Mouse (Mus musculus): ENCODE measurements at regions not wholly inside any gene's neighbourhood (a gene's known extent, or its start where the extent isn't known, plus 50 kb on each side); places are given as distances from the start of the nearest gene placed in this dataset.
A peak's percentile ranks its signal among the peaks of the same experiment; 100 is the strongest.

DNA sequence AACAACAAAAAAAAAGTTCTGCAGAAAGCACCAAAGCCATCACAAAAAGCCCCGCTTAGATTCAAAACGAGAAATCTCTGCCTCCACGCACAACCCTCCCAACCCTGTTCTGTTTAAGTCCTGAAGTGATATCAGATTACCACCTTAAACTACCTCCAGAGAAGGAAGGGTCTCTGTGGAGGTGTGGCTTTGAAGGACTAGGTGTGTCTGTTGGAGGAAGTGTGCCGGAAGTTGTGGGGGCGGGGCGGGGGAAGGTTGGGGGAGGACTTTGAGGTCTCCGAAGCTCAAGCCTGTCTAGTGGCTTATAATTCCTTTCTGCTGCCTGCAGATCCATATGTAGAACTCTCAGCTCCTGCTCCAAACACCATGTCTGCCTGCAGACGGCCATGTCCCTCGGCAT lies 173.6 kb downstream of the Mreg start:
- no peak for DNase-seq (ENCODE audit: low spot score)

DNA sequence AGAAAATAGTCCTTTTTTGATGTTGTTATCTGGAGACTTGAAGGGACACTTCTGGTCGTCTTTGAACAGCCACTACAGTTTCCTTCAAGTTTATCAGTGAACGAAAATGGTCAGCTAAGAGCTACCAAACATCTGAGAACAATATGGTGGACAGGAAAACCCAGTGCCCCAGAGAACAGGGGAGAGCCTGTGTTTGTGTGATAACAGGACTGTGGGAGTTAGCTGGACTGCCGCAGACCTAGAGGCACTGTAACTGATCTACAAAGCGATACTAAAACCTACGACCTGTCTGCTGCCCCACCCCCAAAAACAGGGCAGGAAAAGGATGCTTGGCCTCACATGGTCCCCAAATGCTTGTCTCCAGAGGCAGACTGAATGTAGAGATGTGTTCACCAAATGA lies 175.5 kb downstream of the Mreg start:
- DNase-seq (ENCODE audit: low spot score) = no peak

DNA sequence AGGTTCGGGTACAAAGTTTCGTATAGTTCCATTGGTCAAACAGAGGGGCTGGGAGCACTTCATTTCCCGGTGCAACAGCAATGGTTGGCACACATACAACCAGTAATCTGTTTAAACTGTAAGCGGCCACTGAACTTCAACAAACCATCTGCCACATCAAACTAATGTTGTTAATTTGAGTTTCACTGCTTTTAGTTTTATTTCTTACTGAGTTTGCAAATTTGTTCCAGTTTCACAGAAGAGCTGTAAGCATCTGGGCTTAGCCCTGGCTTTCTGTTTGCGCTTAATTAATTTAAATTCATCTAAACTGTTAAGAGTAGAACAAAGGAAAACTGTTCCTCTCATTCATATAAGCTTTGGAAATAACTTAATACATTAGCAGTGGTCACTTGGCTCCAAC lies 176.0 kb downstream of the Mreg start:
- no peak for DNase-seq (ENCODE audit: low spot score)

DNA sequence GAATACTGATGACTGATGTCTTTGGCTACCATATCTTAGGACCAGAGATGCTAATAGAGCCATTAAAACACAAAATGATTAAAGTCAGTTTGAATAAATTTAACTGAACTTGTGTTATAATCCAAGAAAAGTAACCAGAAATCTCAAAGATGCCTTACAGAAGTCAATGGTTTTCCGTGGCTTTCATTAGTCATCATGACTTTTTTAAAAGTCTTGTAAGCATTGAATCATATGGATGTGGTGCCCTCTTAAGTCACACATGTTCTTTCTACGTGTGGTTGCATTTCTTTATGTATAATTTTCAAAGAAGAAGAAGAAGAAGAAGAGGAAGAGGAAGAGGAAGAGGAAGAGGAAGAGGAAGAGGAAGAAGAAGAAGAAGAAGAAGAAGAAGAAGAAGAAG lies 178.2 kb downstream of the Mreg start:
- DNase-seq (ENCODE audit: low spot score) = no peak

DNA sequence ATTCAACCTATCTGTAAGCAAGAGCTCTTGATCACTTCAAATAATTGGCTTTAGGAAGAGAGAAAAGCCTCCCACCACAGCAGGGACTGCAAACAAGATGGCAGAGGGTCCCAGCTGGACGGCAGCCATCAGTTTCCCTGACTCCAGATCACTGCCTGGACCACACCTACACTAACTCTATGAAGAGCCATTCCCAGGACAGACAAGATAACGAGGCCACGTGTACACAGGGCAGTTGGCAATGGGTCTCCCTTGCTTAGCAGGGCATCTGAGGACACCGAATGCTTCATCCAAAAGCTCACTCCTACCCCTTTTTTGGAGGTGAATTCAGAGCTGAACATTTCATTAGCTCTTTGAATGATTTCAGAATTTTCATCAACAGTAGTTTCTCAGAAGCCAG lies 179.9 kb downstream of the Mreg start:
- DNase-seq (ENCODE audit: low spot score) = no peak

DNA sequence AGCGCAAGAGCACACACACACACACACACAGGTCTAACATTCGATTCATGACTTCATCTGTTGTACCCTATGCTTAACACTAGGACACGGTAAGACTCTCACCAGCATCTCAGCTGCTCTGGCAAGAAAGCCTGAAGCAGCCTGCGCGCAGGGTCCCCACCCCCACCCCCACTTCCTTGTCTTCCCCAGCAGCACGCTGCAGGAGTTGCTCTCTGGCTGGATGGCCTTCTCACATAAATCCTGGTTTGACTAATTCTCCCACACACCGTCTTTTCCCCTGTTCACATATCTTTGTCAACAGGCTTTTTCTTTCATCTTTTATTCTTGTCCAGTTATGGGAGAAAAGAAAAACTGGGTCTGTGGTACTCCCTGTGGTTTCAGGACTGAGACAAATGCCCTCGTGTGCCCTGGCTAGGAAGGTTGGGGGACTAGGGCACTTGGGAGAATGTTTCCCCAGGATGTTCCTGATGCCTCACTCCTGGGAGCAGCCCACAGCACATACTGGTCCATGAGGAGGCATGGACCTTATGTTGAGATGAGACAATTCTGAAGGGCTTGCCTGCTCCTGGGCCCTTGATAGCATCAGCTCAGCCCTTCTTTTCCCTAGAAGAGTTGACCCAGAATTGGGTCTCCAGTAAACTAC lies 181.2 kb downstream of the Mreg start:
- no peak for DNase-seq (ENCODE audit: low spot score)

DNA sequence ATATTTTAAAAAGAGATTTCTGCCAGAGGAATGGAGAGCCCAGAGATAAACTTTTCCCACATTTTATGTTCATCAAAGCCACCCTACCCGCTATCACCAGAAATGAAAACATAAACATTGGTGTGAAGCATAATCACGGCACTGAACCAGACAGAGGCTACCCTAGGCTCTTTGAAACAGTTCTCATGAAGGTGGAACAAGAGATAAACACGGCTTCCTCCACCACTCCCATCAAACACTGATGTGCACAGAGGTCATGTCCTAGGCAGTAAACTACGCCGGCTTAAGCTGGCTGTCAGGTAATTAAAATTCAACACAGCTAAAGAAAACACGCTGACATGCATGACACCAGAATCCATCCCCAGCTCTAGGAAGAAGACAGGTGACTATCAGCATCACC lies 182.5 kb downstream of the Mreg start:
- no peak for DNase-seq (ENCODE audit: low spot score)

DNA sequence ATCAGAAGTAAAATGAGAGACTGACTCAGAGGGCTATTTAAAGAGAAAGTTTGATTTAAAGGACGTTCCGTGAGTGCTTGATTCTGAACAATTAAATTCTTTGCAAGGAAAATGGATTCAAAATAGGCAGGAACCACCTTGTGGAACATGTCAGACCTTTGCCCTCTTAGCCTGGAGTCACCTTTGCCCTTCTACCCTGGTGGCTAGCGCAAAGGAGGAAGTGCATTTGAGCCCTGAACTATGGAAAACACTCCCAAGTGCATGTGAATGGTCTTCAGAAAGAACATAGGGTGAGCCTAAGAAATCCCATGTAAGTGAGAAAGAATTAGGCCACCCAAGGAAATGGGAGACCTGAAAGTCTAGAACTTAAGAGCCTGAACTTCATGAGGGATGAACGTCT lies 185.2 kb downstream of the Mreg start:
- no peak for DNase-seq (ENCODE audit: low spot score)

DNA sequence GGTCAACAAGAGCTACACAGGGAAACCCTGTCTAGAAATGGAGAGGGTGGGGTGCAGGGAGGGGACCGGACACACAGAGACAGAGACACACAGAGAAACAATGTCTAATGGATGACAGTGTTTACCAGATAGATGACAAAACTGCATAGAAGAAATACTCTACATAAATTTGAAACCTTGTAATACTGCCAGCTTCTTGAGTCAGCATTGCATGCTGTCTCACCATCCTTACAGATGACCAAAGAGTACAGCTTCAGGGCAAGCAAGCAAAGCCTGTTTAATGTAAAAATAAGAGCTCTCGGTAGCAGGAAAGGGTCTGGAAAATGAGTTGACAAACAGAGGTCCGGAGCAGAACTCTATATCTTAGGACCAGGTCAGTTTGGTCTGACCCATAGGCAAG lies 189.5 kb downstream of the Mreg start:
- DNase-seq (ENCODE audit: low spot score) = no peak

DNA sequence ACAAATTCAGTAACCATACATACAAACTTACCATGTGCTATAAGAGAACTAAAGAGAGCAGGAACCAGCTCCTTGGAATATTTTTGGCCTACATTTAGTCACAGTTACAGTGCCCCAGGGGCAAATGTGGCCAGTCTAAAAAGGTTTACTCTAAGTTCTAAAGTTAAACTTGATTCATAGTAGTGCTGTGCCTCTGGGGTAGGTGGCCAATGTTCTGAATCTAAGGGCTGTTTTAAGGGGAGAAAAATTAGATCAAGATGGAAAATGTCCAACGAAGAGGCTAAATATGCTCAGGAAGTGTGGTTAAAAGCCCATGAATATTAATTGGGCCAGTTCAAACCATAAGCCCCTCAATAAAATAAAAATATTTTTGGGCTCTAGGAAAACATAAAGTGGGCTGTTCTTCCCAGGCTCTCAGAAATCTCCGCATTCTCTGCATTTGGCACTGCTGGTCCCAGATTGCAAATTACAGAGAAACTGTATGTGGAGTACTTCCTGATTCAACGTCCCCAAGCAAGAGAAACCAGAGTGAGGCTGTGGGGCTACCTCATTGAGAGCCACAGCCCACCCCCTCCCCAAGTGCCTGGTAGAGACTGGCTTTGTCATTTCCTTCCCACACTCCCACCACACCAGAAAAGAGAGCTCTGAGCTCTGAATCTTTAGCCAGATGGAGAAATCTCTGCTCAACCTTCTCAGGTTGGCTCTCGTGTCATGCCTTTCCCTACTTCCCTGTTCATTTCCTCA lies 193.5 kb downstream of the Mreg start:
- no peak for DNase-seq (ENCODE audit: low spot score)

DNA sequence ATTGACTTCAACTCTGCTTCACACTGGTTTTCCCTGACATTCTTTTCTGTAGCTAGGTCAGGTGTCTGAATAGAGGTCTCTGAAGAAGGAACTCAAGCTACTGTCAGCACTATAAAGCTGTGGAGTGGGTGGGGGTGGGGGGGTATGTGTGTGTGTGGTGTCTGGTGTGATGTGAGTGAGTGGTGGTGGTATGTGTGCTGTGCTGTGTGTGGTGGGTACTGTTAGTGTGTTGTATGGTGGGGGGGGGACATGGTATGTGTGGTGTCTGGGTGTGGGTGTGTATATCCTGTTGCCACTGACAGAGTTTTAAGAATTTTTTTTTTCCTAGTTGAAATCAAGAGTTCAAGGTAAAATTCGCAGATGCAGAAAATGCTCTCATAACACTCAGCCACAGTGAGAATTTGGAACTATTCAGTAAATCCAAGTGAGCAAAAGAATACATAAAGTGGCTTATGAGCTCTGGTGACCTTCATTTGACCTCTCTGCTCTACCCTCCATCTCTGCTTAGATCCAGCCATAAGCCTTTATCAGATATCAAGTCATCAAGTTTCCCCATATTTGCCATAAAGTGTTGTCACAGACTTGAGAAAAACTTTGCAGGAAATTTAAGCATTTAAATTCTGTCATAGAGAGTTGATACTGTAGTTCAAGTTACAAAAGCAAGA lies 194.2 kb downstream of the Mreg start:
- DNase-seq (ENCODE audit: low spot score) = no peak

DNA sequence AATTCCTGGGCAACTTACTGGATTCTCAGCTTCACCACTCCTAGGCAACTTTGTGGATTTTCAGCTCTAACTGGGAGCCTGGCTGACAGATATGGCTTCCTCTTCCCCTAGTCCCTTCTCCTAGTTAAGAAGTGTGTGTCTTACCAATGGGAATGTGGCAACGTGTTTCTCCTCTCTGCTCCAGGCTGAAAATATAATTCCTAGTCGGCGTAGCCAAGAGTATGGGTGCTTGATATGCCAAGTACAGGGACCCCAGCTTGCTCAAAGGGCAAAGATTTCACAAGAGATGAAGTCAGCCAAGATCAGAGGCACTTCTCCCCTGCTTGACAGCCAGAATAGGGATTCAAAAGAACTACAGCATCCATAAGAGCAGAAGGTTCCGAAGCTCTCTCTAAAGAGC lies 196.6 kb downstream of the Mreg start:
- no peak for DNase-seq (ENCODE audit: low spot score)

DNA sequence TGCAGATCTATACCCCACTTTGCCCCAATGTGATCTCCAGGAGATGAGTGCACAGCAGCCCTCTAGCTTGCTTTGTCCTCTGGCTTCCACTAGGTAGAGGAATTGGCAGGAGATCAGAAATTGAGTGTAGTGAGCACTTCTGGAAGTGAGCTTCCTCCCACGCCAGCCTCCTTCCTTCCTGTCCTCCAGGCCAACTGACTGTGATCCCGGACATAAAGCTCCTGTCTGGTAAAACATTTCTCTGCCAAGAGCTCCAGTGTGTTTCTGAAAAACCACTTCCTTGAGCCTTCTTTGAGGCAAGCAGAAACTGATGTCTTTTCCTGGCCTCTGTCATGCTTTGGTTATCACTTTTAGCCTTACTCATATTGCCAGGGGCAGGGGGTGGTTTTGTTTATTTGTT lies 197.5 kb downstream of the Mreg start:
- DNase-seq (ENCODE audit: low spot score) = peak; percentile 43

DNA sequence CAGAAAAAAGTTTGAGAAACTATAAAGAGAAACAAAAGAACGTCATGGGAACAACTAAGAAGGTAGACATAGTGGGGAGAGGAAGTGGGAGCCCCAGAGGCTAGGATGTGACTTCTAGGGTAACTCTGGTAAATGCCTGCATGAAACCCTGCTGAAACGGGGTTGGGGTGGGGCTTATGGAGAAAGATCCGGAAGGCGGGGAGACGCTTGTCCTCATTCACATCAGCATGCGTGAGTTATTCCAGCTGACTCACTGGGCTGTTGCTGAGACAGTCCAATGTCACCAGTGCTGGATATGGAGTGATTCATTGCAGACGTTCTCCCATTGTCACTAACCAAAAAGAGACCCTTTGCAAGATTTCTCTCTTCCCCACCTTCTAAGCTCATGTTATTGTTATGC lies 198.2 kb downstream of the Mreg start:
- DNase-seq (ENCODE audit: low spot score) = no peak

DNA sequence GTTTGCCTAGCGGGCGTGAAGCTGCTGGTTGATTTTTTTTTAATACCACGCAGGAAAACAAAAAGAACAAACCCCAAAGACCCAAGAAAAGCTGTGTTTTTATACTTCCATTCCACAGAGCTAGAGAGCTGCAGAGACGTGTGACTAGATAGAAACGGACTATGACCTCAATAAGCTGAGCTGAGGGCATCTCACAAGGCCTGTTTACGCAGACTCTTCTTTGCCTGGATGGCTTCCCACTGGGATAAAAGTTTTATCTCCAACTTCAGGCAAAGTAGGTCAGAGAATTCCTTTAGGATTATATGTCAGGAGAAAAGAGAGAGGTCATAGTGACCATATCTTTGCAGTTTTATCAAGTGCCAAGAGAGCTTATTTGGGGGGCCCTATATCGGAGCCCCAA lies 199.4 kb downstream of the Mreg start:
- DNase-seq (ENCODE audit: low spot score) = no peak

DNA sequence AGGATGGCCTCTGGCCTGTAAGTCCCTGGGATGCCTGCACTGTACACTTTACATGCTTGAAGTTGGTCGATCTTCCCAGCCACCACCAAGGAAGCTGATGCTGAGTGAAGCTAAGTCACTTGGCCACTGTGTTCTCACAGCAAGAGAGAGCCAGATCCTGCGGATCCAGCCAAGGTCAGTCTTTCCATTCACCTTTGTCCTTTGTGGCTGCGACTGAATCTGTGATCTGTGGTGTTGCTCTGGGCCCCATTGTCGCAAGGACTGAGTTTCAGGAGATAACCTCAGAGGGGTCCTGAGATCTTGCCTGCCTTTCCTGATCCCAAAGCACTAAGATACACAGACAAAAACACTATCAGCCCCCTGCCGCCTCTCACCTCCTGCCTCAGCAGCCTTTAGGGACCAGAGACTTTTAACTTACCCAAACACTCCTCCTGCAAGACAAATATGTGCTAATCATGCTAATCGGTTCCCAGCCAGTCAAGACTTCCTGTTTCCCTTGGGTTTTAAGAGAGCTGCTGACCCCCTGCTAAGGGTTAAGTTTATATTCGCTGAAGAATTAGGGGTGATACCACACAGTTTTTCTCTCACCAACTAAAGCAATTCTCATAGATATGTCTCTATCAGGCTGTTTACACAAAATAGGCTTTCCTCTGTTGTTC lies 202.7 kb downstream of the Mreg start:
- no peak for DNase-seq (ENCODE audit: low spot score)

DNA sequence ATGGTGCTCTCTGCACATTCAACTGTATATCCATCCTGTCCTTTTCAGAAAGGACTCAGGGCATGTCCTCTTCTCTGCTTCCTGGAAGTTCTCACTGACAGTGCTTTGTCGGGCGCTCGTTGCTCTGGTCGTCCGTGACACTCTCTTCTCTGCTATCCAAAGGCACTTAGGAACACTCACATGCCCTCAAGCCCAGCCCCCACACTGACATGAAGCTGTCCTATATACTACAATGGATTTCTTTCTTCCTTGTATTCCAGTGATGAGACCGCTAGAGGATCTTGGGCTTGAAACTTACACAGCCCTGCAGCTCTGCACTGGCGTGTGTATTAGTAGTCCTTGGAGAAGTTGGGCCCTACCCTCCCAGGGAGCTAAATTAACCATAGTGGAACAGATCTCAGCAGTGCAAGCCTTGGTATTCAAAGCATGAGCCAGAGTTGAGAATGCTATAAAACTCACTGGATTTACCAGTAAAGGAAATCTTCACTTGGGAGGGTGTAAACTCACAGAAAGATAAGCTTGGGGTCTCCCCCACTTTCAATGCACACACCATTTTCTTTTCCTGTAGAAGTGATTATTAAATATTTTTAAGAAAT lies 205.3 kb downstream of the Mreg start:
- DNase-seq (ENCODE audit: low spot score) = no peak

DNA sequence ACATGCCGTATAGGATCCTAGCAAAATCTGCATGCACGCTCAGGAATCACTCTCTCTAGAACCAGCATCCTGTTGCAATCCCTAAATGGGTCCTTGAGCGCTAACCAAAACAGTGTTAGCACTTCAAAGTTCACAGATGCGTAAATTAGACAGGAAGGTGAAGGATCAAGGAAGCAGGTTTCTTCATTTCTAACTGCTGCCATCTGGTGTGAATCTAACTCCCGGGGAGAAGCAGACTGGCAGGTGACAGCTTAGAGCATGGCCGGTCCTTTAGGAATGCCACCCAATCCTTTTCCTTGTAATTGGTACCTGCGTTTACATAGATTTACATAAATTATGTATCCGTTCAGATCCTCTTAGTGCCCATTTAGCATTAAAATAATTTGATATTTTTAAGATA lies 206.2 kb downstream of the Mreg start:
- no peak for DNase-seq (ENCODE audit: low spot score)

DNA sequence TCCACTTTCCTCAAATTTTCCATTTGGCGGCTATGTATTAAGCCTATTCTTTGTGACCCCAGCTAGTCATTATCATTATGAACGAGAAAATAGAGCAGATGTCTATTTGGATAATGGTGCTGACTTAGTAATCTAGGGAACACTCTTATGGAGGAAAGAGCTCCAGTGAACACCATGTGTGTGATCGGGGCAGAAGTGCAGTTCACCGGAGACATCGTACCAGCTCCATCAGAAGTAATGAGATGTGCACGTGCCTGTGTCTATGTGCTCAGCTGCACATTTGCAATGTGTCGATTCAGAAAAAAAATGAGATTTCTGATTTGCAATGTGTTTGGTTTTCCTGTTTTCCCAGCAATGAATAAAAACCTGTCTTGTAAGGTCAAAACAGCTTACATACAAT lies 206.6 kb downstream of the Mreg start:
- DNase-seq (ENCODE audit: low spot score) = no peak

DNA sequence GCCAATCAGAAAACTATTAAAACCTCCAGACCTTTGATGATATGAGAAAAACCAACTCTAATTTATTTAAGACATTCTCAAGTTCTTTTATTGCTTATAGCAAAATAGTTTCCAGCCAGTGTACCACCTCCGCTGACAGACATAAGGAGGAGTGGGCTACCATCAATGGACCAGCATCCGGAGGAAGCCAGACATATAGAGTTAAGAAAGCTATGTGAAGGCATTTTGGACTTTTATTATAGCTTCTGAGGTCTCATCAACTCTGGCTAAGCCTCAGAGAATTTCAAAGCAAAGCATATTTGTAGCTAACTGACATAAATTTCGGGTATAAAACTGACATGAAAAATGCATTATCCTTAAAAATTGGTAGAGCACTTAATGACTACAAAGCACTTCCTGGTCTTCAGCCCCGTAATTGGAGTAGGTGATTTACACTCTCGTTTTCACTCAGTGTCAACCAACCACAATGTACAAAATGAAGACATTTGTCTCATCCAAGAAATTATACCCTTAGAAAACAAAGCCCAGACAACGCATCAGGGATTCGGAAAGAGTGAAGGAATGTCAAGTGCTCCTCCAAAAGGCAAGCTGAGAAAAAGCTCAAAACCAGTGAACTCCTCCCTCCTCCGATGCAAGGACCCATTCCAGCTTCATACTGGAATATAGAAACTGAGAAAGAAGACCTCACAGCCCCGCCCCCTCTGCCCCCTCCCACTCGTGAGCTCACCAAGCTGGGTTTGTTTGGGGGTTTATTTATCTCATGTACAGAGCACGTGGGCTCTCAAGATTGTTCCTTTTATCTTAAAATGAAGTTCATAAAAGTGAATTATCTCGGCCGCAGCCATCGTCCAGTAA lies 208.5 kb downstream of the Mreg start:
- DNase-seq (ENCODE audit: low spot score) = no peak

DNA sequence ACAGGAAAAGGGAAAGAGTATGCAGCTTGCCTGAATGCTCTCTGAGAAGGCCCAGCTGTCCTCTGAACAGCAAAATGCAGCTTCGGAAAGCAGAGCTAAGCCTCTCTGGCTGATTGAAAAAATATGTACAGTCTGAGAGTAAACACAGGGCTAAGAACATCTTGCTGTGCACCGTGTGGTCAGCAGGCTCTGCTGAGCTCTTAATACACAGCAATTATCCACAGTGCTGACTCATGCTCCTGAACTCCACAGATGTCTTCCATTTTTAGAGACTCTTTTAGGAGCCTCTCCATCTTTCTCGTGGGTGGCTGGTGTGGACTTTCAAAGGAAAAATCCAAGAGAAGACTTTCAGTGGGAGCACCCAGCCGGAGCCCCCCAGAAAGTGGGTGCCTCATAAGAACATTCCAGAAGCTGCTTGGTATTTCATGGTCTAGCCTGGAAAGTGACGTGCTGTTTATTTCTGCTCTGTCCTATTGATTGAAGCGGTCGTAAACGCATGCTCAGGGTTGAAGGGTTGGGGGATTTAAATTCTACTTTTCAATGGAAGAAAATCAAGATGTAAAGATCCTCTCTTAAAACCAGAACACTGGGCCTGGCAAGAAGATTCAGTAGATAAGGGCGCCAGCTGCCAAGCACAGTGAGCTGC lies 209.5 kb downstream of the Mreg start:
- peak; percentile 18 for DNase-seq (ENCODE audit: low spot score)

Data from lung, postnatal 25 days (tissue).